Mouse (Mus musculus): ENCODE measurements around the gene Rabif. TPM values are rescaled to one million over a fixed set of nuclear protein-coding genes. Genes with fewer than 3 reads are reported as not detected.
"Not testable (repeated sequence)": the region's sequence is repeated elsewhere in the genome, so short reads cannot be mapped to it uniquely, and the experiment has no call there.

Rabif gene
- polyA plus RNA-seq (2014; fragmentation: Nextera tagmentation; extraction: Ambion mirVana): 52.0 TPM in 2 replicates

- H3K9me3 ChIP-seq (ENCODE audit: control insufficient read depth, low read length): no peaks in the 10 kb centered on the region
- peak within 1 kb of the TSS; percentile 70 for H3K4me2 ChIP-seq (ENCODE audit: low read depth)
- ATAC-seq (ENCODE audit: insufficient read depth, low FRiP score, low TSS enrichment) (peak; percentile 98), DNase-seq (ENCODE audit: low spot score) (peak; percentile 99)
- peak within 1 kb of the TSS; percentile 50 for H3K9ac ChIP-seq (ENCODE audit: low read length)
- 0% methylated on average over 58 of the region's 58 CpGs for WGBS
- H3K4me1 ChIP-seq (ENCODE audit: control insufficient read depth, insufficient read depth, low read length): peaks cover 6% of the 10 kb centered on the region; the same call in 1 of the 2 replicates
- H3K27me3 ChIP-seq (ENCODE audit: control insufficient read depth, insufficient read depth, low read length): no peaks in the 10 kb centered on the region
- H3K27ac ChIP-seq (ENCODE audit: low read depth, low read length): peak within 1 kb of the TSS; percentile 68; the same call in 1 of the 2 replicates
- peak within 1 kb of the TSS; percentile 52 for H3K4me3 ChIP-seq (ENCODE audit: low read depth, low read length)
- H3K36me3 ChIP-seq (ENCODE audit: control insufficient read depth, insufficient read depth, low read length): no peaks in the 10 kb centered on the region
Observed at GRCm38 (mm10) chr1:134494428-134495215, at the start of gene Rabif. Gene Rabif (plus strand): TSS chr1:134494648.

- ATAC-seq (ENCODE audit: insufficient read depth, low FRiP score, low TSS enrichment): no peak
- Histone ChIP-seq H3K4me3 (ENCODE audit: low read depth, low read length) (no peak overlapping the region), H3K9ac (ENCODE audit: low read length) (no peak overlapping the region), H3K27me3 (ENCODE audit: control insufficient read depth, insufficient read depth, low read length) (no peaks in the 10 kb centered on the region), H3K27ac (ENCODE audit: low read depth, low read length) (no peak overlapping the region), H3K4me2 (ENCODE audit: low read depth) (no peak overlapping the region), H3K9me3 (ENCODE audit: control insufficient read depth, low read length) (no peaks in the 10 kb centered on the region), H3K4me1 (ENCODE audit: control insufficient read depth, insufficient read depth, low read length) (no peaks in the 10 kb centered on the region), H3K36me3 (ENCODE audit: control insufficient read depth, insufficient read depth, low read length) (no peaks in the 10 kb centered on the region)
- 90% methylated on average over 2 of the region's 2 CpGs for WGBS
- DNase-seq (ENCODE audit: low spot score): no peak
Observed at GRCm38 (mm10) chr1:134445418-134445817, 49.0 kb upstream of the Rabif start.

- H3K4me1 ChIP-seq (ENCODE audit: control insufficient read depth, insufficient read depth, low read length); H3K9me3 ChIP-seq (ENCODE audit: control insufficient read depth, low read length); H3K9ac ChIP-seq (ENCODE audit: low read length); H3K36me3 ChIP-seq (ENCODE audit: control insufficient read depth, insufficient read depth, low read length); H3K4me2 ChIP-seq (ENCODE audit: low read depth); H3K27ac ChIP-seq (ENCODE audit: low read depth, low read length); ATAC-seq (ENCODE audit: insufficient read depth, low FRiP score, low TSS enrichment); H3K27me3 ChIP-seq (ENCODE audit: control insufficient read depth, insufficient read depth, low read length); H3K4me3 ChIP-seq (ENCODE audit: low read depth, low read length); DNase-seq (ENCODE audit: low spot score): not testable (repeated sequence)
- WGBS: 68% methylated on average over 3 of the region's 3 CpGs
Observed at GRCm38 (mm10) chr1:134448537-134448936, 45.9 kb upstream of the Rabif start.

- Histone ChIP-seq H3K4me1 (ENCODE audit: control insufficient read depth, insufficient read depth, low read length) (no peaks in the 10 kb centered on the region), H3K4me3 (ENCODE audit: low read depth, low read length) (no peak overlapping the region), H3K36me3 (ENCODE audit: control insufficient read depth, insufficient read depth, low read length) (no peaks in the 10 kb centered on the region), H3K27ac (ENCODE audit: low read depth, low read length) (no peak overlapping the region), H3K4me2 (ENCODE audit: low read depth) (no peak overlapping the region), H3K9me3 (ENCODE audit: control insufficient read depth, low read length) (no peaks in the 10 kb centered on the region), H3K27me3 (ENCODE audit: control insufficient read depth, insufficient read depth, low read length) (no peaks in the 10 kb centered on the region), H3K9ac (ENCODE audit: low read length) (no peak overlapping the region)
- 80% methylated on average over 4 of the region's 4 CpGs for WGBS
- DNase-seq (ENCODE audit: low spot score) (no peak), ATAC-seq (ENCODE audit: insufficient read depth, low FRiP score, low TSS enrichment) (no peak)
Observed at GRCm38 (mm10) chr1:134450201-134450600, 44.2 kb upstream of the Rabif start.

- Histone ChIP-seq H3K9ac (ENCODE audit: low read length) (no peak overlapping the region), H3K4me2 (ENCODE audit: low read depth) (no peak overlapping the region), H3K4me3 (ENCODE audit: low read depth, low read length) (no peak overlapping the region), H3K4me1 (ENCODE audit: control insufficient read depth, insufficient read depth, low read length) (peaks cover 1% of the 10 kb centered on the region), H3K27ac (ENCODE audit: low read depth, low read length) (no peak overlapping the region), H3K27me3 (ENCODE audit: control insufficient read depth, insufficient read depth, low read length) (no peaks in the 10 kb centered on the region), H3K9me3 (ENCODE audit: control insufficient read depth, low read length) (no peaks in the 10 kb centered on the region), H3K36me3 (ENCODE audit: control insufficient read depth, insufficient read depth, low read length) (no peaks in the 10 kb centered on the region)
- WGBS: 58% methylated on average over 3 of the region's 3 CpGs
- ATAC-seq (ENCODE audit: insufficient read depth, low FRiP score, low TSS enrichment): no peak
- peak; percentile 41 for DNase-seq (ENCODE audit: low spot score)
Observed at GRCm38 (mm10) chr1:134450986-134451385, 43.5 kb upstream of the Rabif start.

GRCm38 (mm10) chr1:134454904-134455824, 39.3 kb upstream of the Rabif start, which contains the start of gene Klhl12:
Gene Klhl12 (plus strand): TSS chr1:134455531.
- DNase-seq (ENCODE audit: low spot score) (peak; percentile 94), ATAC-seq (ENCODE audit: insufficient read depth, low FRiP score, low TSS enrichment) (peak; percentile 87)
- peaks cover 6% of the 10 kb centered on the region for H3K4me1 ChIP-seq (ENCODE audit: control insufficient read depth, insufficient read depth, low read length)
- peak within 1 kb of the TSS; percentile 36; the same call in 1 of the 2 replicates for H3K27ac ChIP-seq (ENCODE audit: low read depth, low read length)
- no peaks in the 10 kb centered on the region for H3K36me3 ChIP-seq (ENCODE audit: control insufficient read depth, insufficient read depth, low read length)
- H3K9ac ChIP-seq (ENCODE audit: low read length): peak within 1 kb of the TSS; percentile 88
- peak within 1 kb of the TSS; percentile 93 for H3K4me3 ChIP-seq (ENCODE audit: low read depth, low read length)
- H3K9me3 ChIP-seq (ENCODE audit: control insufficient read depth, low read length): no peaks in the 10 kb centered on the region
- H3K27me3 ChIP-seq (ENCODE audit: control insufficient read depth, insufficient read depth, low read length): no peaks in the 10 kb centered on the region
- WGBS: 1% methylated on average over 58 of the region's 61 CpGs
- H3K4me2 ChIP-seq (ENCODE audit: low read depth): peak within 1 kb of the TSS; percentile 78

GRCm38 (mm10) chr1:134456060-134456459, 38.4 kb upstream of the Rabif start:
- no peaks in the 10 kb centered on the region for H3K27me3 ChIP-seq (ENCODE audit: control insufficient read depth, insufficient read depth, low read length)
- DNase-seq (ENCODE audit: low spot score) (no peak), ATAC-seq (ENCODE audit: insufficient read depth, low FRiP score, low TSS enrichment) (no peak)
- 20% methylated on average over 5 of the region's 5 CpGs for WGBS
- no peak overlapping the region for H3K27ac ChIP-seq (ENCODE audit: low read depth, low read length)
- no peaks in the 10 kb centered on the region for H3K9me3 ChIP-seq (ENCODE audit: control insufficient read depth, low read length)
- H3K4me1 ChIP-seq (ENCODE audit: control insufficient read depth, insufficient read depth, low read length): peaks cover 6% of the 10 kb centered on the region
- peak overlapping the region; percentile 78 for H3K4me2 ChIP-seq (ENCODE audit: low read depth)
- H3K9ac ChIP-seq (ENCODE audit: low read length): peak overlapping the region; percentile 88
- peak overlapping the region; percentile 93 for H3K4me3 ChIP-seq (ENCODE audit: low read depth, low read length)
- no peaks in the 10 kb centered on the region for H3K36me3 ChIP-seq (ENCODE audit: control insufficient read depth, insufficient read depth, low read length)

- Histone ChIP-seq H3K36me3 (ENCODE audit: control insufficient read depth, insufficient read depth, low read length) (no peaks in the 10 kb centered on the region), H3K9me3 (ENCODE audit: control insufficient read depth, low read length) (no peaks in the 10 kb centered on the region), H3K4me3 (ENCODE audit: low read depth, low read length) (no peak overlapping the region), H3K4me2 (ENCODE audit: low read depth) (no peak overlapping the region), H3K27ac (ENCODE audit: low read depth, low read length) (no peak overlapping the region), H3K27me3 (ENCODE audit: control insufficient read depth, insufficient read depth, low read length) (no peaks in the 10 kb centered on the region), H3K9ac (ENCODE audit: low read length) (no peak overlapping the region), H3K4me1 (ENCODE audit: control insufficient read depth, insufficient read depth, low read length) (peaks cover 6% of the 10 kb centered on the region)
- no peak for ATAC-seq (ENCODE audit: insufficient read depth, low FRiP score, low TSS enrichment)
- 92% methylated on average over 7 of the region's 7 CpGs for WGBS
- DNase-seq (ENCODE audit: low spot score): no peak
Observed at GRCm38 (mm10) chr1:134458139-134458727, 36.2 kb upstream of the Rabif start.
